Mouse (Mus musculus) gonadal fat pad, adult 2 months (tissue): ENCODE measurements at regions not wholly inside any gene's neighbourhood (a gene's known extent, or its start where the extent isn't known, plus 50 kb on each side); places are given as distances from the start of the nearest gene placed in this dataset.

Source experiments
- DNase-seq: peaks from one replicate; pipeline ENCODE4 v3.0.0-alpha.2; 2012; ENCODE audit warnings: low read depth

GRCm38 (mm10) chr17:44420098-44421070 lies 232.0 kb downstream of the Clic5 start:
- DNase-seq, result no peak

GRCm38 (mm10) chr17:44422161-44422560 lies 233.8 kb downstream of the Clic5 start:
- DNase-seq, result no peak

DNA sequence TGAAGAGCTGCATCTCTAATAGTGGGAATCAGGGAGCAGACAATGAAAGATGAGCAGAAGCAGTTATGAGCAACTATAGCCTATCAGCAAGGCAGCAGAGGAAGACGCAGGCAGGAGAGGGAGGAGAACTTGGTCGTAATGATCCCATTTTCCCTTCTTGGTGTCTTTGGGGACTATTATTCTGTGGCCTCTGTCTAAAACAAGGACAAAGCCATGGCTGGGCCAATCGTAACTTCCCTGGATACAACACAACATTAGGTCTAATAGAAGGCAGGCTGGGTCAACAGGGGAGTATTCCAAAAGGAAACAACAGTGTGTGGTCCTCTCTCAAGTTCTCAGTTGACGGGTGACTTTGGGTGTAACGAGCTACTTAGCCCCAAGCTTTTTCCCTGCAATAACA lies 234.5 kb downstream of the Clic5 start:
- DNase-seq, result no peak

GRCm38 (mm10) chr17:44423471-44423985 lies 235.1 kb downstream of the Clic5 start:
- no peak for DNase-seq

- DNase-seq, result no peak
These were observed 244.3 kb downstream of the Clic5 start for GRCm38 (mm10) chr17:44432524-44433295.

DNA sequence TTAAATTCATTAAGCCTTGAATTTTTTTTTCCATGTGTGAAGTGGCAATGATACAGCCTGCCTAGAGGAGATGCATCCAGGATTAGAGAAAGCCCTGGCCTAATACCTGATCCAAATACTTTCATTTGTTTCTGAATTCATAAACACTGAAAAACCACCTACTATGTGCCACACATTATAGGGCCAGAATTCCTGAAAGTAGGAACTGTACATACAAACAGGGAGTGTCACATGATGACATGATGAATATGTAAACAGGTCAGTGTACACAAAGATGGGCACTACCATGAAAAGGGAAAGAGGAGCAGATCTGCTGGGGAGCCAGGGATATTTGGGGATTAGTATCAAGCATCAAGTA lies 244.9 kb downstream of the Clic5 start:
- DNase-seq, result no peak

- no peak for DNase-seq
These were observed 248.2 kb downstream of the Clic5 start for GRCm38 (mm10) chr17:44436536-44437043.

DNA sequence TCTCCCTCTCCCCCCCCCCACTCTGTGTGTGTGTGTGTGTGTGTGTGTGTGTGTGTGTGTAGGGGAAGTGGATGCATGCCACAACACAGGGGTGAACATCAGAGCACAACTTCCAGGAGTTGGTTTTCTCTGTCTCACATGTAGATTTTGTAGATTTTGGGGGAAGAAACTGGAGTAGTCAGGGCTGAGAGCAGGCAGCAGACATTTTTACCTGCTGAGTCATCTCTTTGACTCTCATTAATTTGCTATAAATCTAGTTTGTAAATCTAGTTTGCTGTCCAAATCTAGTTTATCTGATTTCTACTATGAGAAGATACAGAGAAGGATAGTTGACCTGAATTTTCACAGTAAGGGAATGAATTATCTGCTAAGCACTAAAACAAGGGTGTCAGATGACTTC lies 250.1 kb downstream of the Clic5 start:
- no peak for DNase-seq

DNA sequence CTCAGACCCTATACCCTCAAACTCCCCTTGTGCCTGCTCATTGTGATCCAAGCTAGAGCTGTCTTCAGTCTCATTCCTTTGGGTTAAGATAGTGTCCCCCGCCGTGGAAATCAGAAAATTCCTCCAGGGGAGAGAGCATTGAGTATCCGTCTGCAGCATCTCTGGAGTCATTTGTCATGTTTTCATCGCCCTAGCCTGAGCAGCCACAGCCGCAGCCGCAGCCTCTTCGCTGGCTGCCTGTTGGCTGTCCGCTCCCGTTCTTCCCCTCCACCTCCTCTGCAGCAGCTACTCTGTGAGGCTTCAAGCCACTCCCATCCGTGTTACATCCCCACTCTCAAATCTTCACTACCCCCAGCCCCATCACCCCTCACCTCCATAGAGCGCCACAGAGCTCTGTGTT lies 255.1 kb downstream of the Clic5 start:
- DNase-seq, result no peak

GRCm38 (mm10) chr17:44445361-44445760 lies 257.0 kb downstream of the Clic5 start:
- no peak for DNase-seq
